Mouse (Mus musculus) thymus, postnatal 0 days (tissue): ENCODE data around the gene Mks1. TPM values are rescaled to one million over a fixed set of nuclear protein-coding genes. Genes with fewer than 3 reads are reported as not detected.

Source experiments
- DNase-seq: peaks from one replicate; pipeline ENCODE4 v3.0.0-alpha.2; 2015; ENCODE audit warnings: low spot score
- polyA plus RNA-seq: library from polyadenylated mRNA; unstranded; fragments of >200 nt; fragmentation: Nextera tagmentation; extraction: Ambion mirVana; gene quantifications from 2 replicates; pipeline ENCODE4 v1.2.1, GENCODE M21; 2015

Mks1 gene
- polyA plus RNA-seq, 1 experiment from 2014 or later = 6.7 TPM

- no peak for DNase-seq
Observed at GRCm38 (mm10) chr11:87871766-87872165, 18.8 kb downstream of the Mks1 start.

- DNase-seq = no peak
Observed at GRCm38 (mm10) chr11:87875436-87875835, 22.4 kb downstream of the Mks1 start, which contains the start of gene Epx. Gene Epx (minus strand): TSS chr11:87875536.

- no peak for DNase-seq
Observed at GRCm38 (mm10) chr11:87879826-87880225, 26.8 kb downstream of the Mks1 start.

GRCm38 (mm10) chr11:87881714-87882113 is 28.7 kb downstream of the Mks1 start:
- DNase-seq = no peak

- DNase-seq = peak; percentile 26
Observed at GRCm38 (mm10) chr11:87883493-87883892, 30.5 kb downstream of the Mks1 start.

GRCm38 (mm10) chr11:87884856-87885255 is 31.8 kb downstream of the Mks1 start:
- DNase-seq = no peak

- no peak for DNase-seq
Observed at GRCm38 (mm10) chr11:87892168-87892567, 39.2 kb downstream of the Mks1 start, which contains the start of gene Olfr462. Gene Olfr462 (minus strand): TSS chr11:87892268.

GRCm38 (mm10) chr11:87897287-87897686 is 44.3 kb downstream of the Mks1 start, which contains the start of gene Olfr463:
Gene Olfr463 (minus strand): TSS chr11:87897387.
- no peak for DNase-seq

- no peak for DNase-seq
Observed at GRCm38 (mm10) chr11:87904331-87904730, 51.3 kb downstream of the Mks1 start.

Other genes with a start within 250 kb of the Mks1 start
- gene Hsf5, start 236.1 kb upstream of the Mks1 start, polyA plus RNA-seq = 0.10 and 0.12 TPM in 2 replicates
- 5.2 and 6.8 TPM in 2 replicates for gene Rnf43, start 190.5 kb upstream of the Mks1 start, polyA plus RNA-seq
- gene Supt4a, start 115.7 kb upstream of the Mks1 start, polyA plus RNA-seq = 425 and 454 TPM in 2 replicates
- gene Tspoap1, start 92.7 kb upstream of the Mks1 start, polyA plus RNA-seq = 2.6 and 4.0 TPM in 2 replicates
- gene Mpo, start 59.6 kb upstream of the Mks1 start, polyA plus RNA-seq = 5.0 and 6.2 TPM in 2 replicates
- 6.4 and 8.4 TPM in 2 replicates for gene Lpo, start 24.9 kb upstream of the Mks1 start, polyA plus RNA-seq
- gene Epx, start 22.3 kb downstream of the Mks1 start, polyA plus RNA-seq = 0.22 and 0.64 TPM in 2 replicates
- not detected in 2 replicates for gene Olfr462, start 39.1 kb downstream of the Mks1 start, polyA plus RNA-seq
- gene Olfr463, start 44.2 kb downstream of the Mks1 start, polyA plus RNA-seq = not detected in 2 replicates
- gene Olfr464, start 67.8 kb downstream of the Mks1 start, polyA plus RNA-seq = 0.13 TPM in 1 of 2 replicates, not detected in the other
- gene Dynll2, start 134.3 kb downstream of the Mks1 start, polyA plus RNA-seq = 23.1 and 26.6 TPM in 2 replicates
- 308 and 311 TPM in 2 replicates for gene Srsf1, start 194.2 kb downstream of the Mks1 start, polyA plus RNA-seq
- gene Vezf1, start 215.1 kb downstream of the Mks1 start, polyA plus RNA-seq = 32.8 and 33.1 TPM in 2 replicates
- 10.7 and 11.4 TPM in 2 replicates for gene Cuedc1, start 244.8 kb downstream of the Mks1 start, polyA plus RNA-seq